Mouse (Mus musculus) liver, adult 2 months (tissue): ENCODE measurements at regions not wholly inside any gene's neighbourhood (a gene's known extent, or its start where the extent isn't known, plus 50 kb on each side); places are given as distances from the start of the nearest gene placed in this dataset.

Experiments used
- CTCF ChIP-seq: fragments of 200-500 bp; IDR thresholded peaks from 2 replicates; pipeline ENCODE4 v1.5.1; 2011; ENCODE audit warnings: low read depth, low read length, control low read depth
- POLR2A ChIP-seq: fragments of 200-500 bp; IDR thresholded peaks from 2 replicates; pipeline ENCODE4 v1.6.1; 2011; ENCODE audit warnings: low read length, control low read depth; ENCODE audit not compliant: insufficient read depth; ENCODE audit errors: extremely low read depth

DNA sequence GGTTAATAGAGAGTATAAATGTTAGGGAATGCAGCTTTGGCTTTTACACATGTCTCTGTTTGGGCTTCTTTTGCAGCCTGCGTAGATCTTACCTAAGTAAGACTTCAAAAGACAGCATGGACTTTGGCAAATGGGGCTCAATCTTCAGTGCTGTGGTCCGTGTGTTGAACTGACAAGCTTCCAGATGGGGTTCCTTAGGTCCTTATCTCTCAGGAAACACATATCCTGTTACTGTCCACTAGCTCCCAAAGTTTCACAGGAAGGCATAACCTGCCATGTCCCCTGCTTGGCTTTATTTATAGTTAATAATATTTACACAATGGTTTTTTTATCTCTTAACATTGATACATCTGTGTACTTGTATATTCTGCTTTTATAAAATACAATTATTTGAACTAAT lies 365.3 kb downstream of the Hdgfl1 start:
- TF ChIP-seq CTCF (no peak), POLR2A (no peak)
